Mouse (Mus musculus) forebrain, embryonic 13.5 days (tissue): ENCODE measurements around the gene Abtb2. TPM values are rescaled to one million over a fixed set of nuclear protein-coding genes. Genes with fewer than 3 reads are reported as not detected.
A peak's percentile ranks its signal among the peaks of the same experiment; 100 is the strongest.

ENCODE experiments used
- ATAC-seq: fragments of 200-750 bp; cut with Nextera tagmentation; 2 replicates; pipeline ENCODE4 v1.8.0; 2017
- H3K27ac ChIP-seq: fragments of 300-500 bp; sonication (generic); 2 replicates; pipeline ENCODE4 v1.5.1; 2015; ENCODE audit warnings: inconsistent platforms, mild to moderate bottlenecking, moderate library complexity
- H3K27me3 ChIP-seq: fragments of 300-500 bp; sonication (generic); 2 replicates; pipeline ENCODE4 v1.6.1; 2015; ENCODE audit warnings: mild to moderate bottlenecking, inconsistent platforms
- H3K36me3 ChIP-seq: fragments of 300-500 bp; sonication (generic); 2 replicates; pipeline ENCODE4 v1.6.1; 2015; ENCODE audit warnings: mild to moderate bottlenecking, inconsistent platforms; ENCODE audit not compliant: poor library complexity, severe bottlenecking
- H3K4me1 ChIP-seq: fragments of 300-500 bp; sonication (generic); 2 replicates; pipeline ENCODE4 v1.6.1; 2015; ENCODE audit warnings: inconsistent platforms
- H3K4me2 ChIP-seq: fragments of 300-500 bp; sonication (generic); 2 replicates; pipeline ENCODE4 v1.6.1; 2015; ENCODE audit warnings: inconsistent platforms, mild to moderate bottlenecking, moderate library complexity
- H3K4me3 ChIP-seq: fragments of 300-500 bp; sonication (generic); 2 replicates; pipeline ENCODE4 v1.5.1; 2015; ENCODE audit warnings: mild to moderate bottlenecking, inconsistent platforms
- H3K9ac ChIP-seq: fragments of 300-500 bp; sonication (generic); 2 replicates; pipeline ENCODE4 v1.6.1; 2015; ENCODE audit warnings: mild to moderate bottlenecking, inconsistent platforms
- H3K9me3 ChIP-seq: fragments of 300-500 bp; sonication (generic); replicated peaks from 2 replicates; pipeline ENCODE4 v1.6.1; 2016; ENCODE audit warnings: inconsistent platforms
- WGBS: fragments of 180-500 bp; shearing (Covaris S2); methylation state at CpG from one replicate; pipeline ENCODE4 v1.1.7; 2015; 5-methylcytosine and 5-hydroxymethylcytosine counted together
- polyA plus RNA-seq: library from polyadenylated mRNA; unstranded; fragments of >200 nt; fragmentation: Nextera tagmentation; extraction: Ambion mirVana; gene quantifications from 2 replicates; pipeline ENCODE4 v1.2.1, GENCODE M21; 2015

The Abtb2 gene
- polyA plus RNA-seq, 1 experiment from 2014 or later = 6.9 TPM

GRCm38 (mm10) chr2:103684926-103685577 is 118.9 kb downstream of the Abtb2 start:
- Histone ChIP-seq H3K36me3 (no peaks in the 10 kb centered on the region; the same call in 1 of the 2 replicates), H3K9ac (no peak overlapping the region), H3K4me2 (no peak overlapping the region), H3K4me1 (peaks cover 19% of the 10 kb centered on the region), H3K27me3 (no peaks in the 10 kb centered on the region), H3K27ac (no peak overlapping the region), H3K9me3 (no peaks in the 10 kb centered on the region), H3K4me3 (no peak overlapping the region)
- 67% methylated on average over 7 of the region's 7 CpGs for WGBS
- ATAC-seq = no peak

- Histone ChIP-seq H3K4me2 (no peak overlapping the region), H3K9me3 (no peaks in the 10 kb centered on the region), H3K27me3 (no peaks in the 10 kb centered on the region), H3K9ac (no peak overlapping the region), H3K27ac (no peak overlapping the region), H3K4me1 (peaks cover 24% of the 10 kb centered on the region), H3K36me3 (no peaks in the 10 kb centered on the region; the same call in 1 of the 2 replicates), H3K4me3 (no peak overlapping the region)
- ATAC-seq = no peak
- WGBS = 93% methylated on average over 4 of the region's 4 CpGs
Observed at GRCm38 (mm10) chr2:103685581-103685980, 119.5 kb downstream of the Abtb2 start.

- Histone ChIP-seq H3K27ac (no peak overlapping the region), H3K4me3 (no peak overlapping the region), H3K4me2 (no peak overlapping the region), H3K9ac (no peak overlapping the region), H3K27me3 (no peaks in the 10 kb centered on the region), H3K9me3 (no peaks in the 10 kb centered on the region), H3K4me1 (peaks cover 25% of the 10 kb centered on the region), H3K36me3 (no peaks in the 10 kb centered on the region; the same call in 1 of the 2 replicates)
- no peak for ATAC-seq
Observed at GRCm38 (mm10) chr2:103687143-103687542, 121.0 kb downstream of the Abtb2 start.

GRCm38 (mm10) chr2:103687888-103688287 is 121.8 kb downstream of the Abtb2 start:
- H3K27ac ChIP-seq = no peak overlapping the region
- no peaks in the 10 kb centered on the region; the same call in 1 of the 2 replicates for H3K36me3 ChIP-seq
- no peak overlapping the region for H3K9ac ChIP-seq
- H3K9me3 ChIP-seq = no peaks in the 10 kb centered on the region
- H3K4me2 ChIP-seq = no peak overlapping the region
- H3K4me3 ChIP-seq = no peak overlapping the region
- ATAC-seq = no peak
- H3K4me1 ChIP-seq = peaks cover 18% of the 10 kb centered on the region
- H3K27me3 ChIP-seq = no peaks in the 10 kb centered on the region

GRCm38 (mm10) chr2:103690425-103690824 is 124.3 kb downstream of the Abtb2 start:
- Histone ChIP-seq H3K9me3 (no peaks in the 10 kb centered on the region), H3K4me3 (no peak overlapping the region), H3K4me2 (no peak overlapping the region), H3K36me3 (no peaks in the 10 kb centered on the region), H3K9ac (no peak overlapping the region), H3K4me1 (peaks cover 12% of the 10 kb centered on the region), H3K27me3 (no peaks in the 10 kb centered on the region), H3K27ac (peak overlapping the region; percentile 57)
- WGBS = 6% methylated on average over 6 of the region's 6 CpGs
- ATAC-seq = peak; percentile 86

GRCm38 (mm10) chr2:103690828-103691227 is 124.7 kb downstream of the Abtb2 start:
- Histone ChIP-seq H3K4me2 (no peak overlapping the region), H3K27me3 (no peaks in the 10 kb centered on the region), H3K4me3 (no peak overlapping the region), H3K9me3 (no peaks in the 10 kb centered on the region), H3K27ac (peak overlapping the region; percentile 57), H3K36me3 (no peaks in the 10 kb centered on the region), H3K4me1 (peaks cover 12% of the 10 kb centered on the region), H3K9ac (no peak overlapping the region)
- 39% methylated on average over 5 of the region's 5 CpGs for WGBS
- peak; percentile 34 for ATAC-seq

- WGBS = 88% methylated on average over 1 of the region's 1 CpGs
- peaks cover 12% of the 10 kb centered on the region for H3K4me1 ChIP-seq
- no peak overlapping the region for H3K9ac ChIP-seq
- H3K4me3 ChIP-seq = no peak overlapping the region
- H3K4me2 ChIP-seq = no peak overlapping the region
- no peak overlapping the region for H3K27ac ChIP-seq
- H3K36me3 ChIP-seq = no peaks in the 10 kb centered on the region
- ATAC-seq = peak; percentile 28; the same call in 1 of the 2 replicates
- H3K9me3 ChIP-seq = no peaks in the 10 kb centered on the region
- H3K27me3 ChIP-seq = no peaks in the 10 kb centered on the region
Observed at GRCm38 (mm10) chr2:103691278-103691677, 125.2 kb downstream of the Abtb2 start.

GRCm38 (mm10) chr2:103692810-103693209 is 126.7 kb downstream of the Abtb2 start:
- no peak for ATAC-seq
- WGBS = 88% methylated on average over 1 of the region's 1 CpGs
- no peaks in the 10 kb centered on the region for H3K27me3 ChIP-seq
- no peak overlapping the region for H3K4me2 ChIP-seq
- no peak overlapping the region for H3K9ac ChIP-seq
- no peaks in the 10 kb centered on the region for H3K36me3 ChIP-seq
- no peak overlapping the region for H3K4me3 ChIP-seq
- no peak overlapping the region for H3K27ac ChIP-seq
- no peaks in the 10 kb centered on the region for H3K9me3 ChIP-seq
- peaks cover 12% of the 10 kb centered on the region for H3K4me1 ChIP-seq

GRCm38 (mm10) chr2:103694777-103695563 is 128.9 kb downstream of the Abtb2 start:
- Histone ChIP-seq H3K27me3 (no peaks in the 10 kb centered on the region), H3K36me3 (no peaks in the 10 kb centered on the region), H3K4me3 (no peak overlapping the region), H3K4me1 (peaks cover 10% of the 10 kb centered on the region), H3K9me3 (no peaks in the 10 kb centered on the region), H3K4me2 (no peak overlapping the region), H3K27ac (no peak overlapping the region), H3K9ac (no peak overlapping the region)
- ATAC-seq = no peak
- 84% methylated on average over 4 of the region's 4 CpGs for WGBS

- H3K9ac ChIP-seq = no peak overlapping the region
- 73% methylated on average over 3 of the region's 3 CpGs for WGBS
- no peaks in the 10 kb centered on the region for H3K27me3 ChIP-seq
- ATAC-seq = no peak
- H3K4me3 ChIP-seq = no peak overlapping the region
- no peak overlapping the region for H3K4me2 ChIP-seq
- no peaks in the 10 kb centered on the region for H3K9me3 ChIP-seq
- no peak overlapping the region for H3K27ac ChIP-seq
- H3K4me1 ChIP-seq = no peaks in the 10 kb centered on the region
- H3K36me3 ChIP-seq = no peaks in the 10 kb centered on the region
Observed at GRCm38 (mm10) chr2:103696177-103696576, 130.1 kb downstream of the Abtb2 start.

GRCm38 (mm10) chr2:103700514-103700913 is 134.4 kb downstream of the Abtb2 start:
- peaks cover 17% of the 10 kb centered on the region; the same call in 1 of the 2 replicates for H3K36me3 ChIP-seq
- no peak overlapping the region for H3K27ac ChIP-seq
- WGBS = 81% methylated on average over 12 of the region's 12 CpGs
- no peaks in the 10 kb centered on the region for H3K9me3 ChIP-seq
- H3K9ac ChIP-seq = no peak overlapping the region
- no peak overlapping the region for H3K4me3 ChIP-seq
- no peak overlapping the region for H3K4me2 ChIP-seq
- no peaks in the 10 kb centered on the region for H3K27me3 ChIP-seq
- no peaks in the 10 kb centered on the region for H3K4me1 ChIP-seq
- no peak; the same call in 1 of the 2 replicates for ATAC-seq

GRCm38 (mm10) chr2:103703336-103703735 is 137.2 kb downstream of the Abtb2 start:
- Histone ChIP-seq H3K9ac (no peak overlapping the region), H3K9me3 (no peaks in the 10 kb centered on the region), H3K27me3 (no peaks in the 10 kb centered on the region), H3K4me2 (no peak overlapping the region), H3K4me1 (peaks cover 13% of the 10 kb centered on the region), H3K36me3 (peaks cover 27% of the 10 kb centered on the region; the same call in 1 of the 2 replicates), H3K27ac (no peak overlapping the region), H3K4me3 (no peak overlapping the region)
- WGBS = 86% methylated on average over 10 of the region's 10 CpGs
- ATAC-seq = no peak
